Mouse (Mus musculus) liver, postnatal 0 days (tissue): ENCODE measurements around the gene P3h2. TPM values are rescaled to one million over a fixed set of nuclear protein-coding genes. Genes with fewer than 3 reads are reported as not detected.
A peak's percentile ranks its signal among the peaks of the same experiment; 100 is the strongest.

Experiments
- ATAC-seq: fragments of 200-750 bp; cut with Nextera tagmentation; 2 replicates; pipeline ENCODE4 v1.8.0; 2017; ENCODE audit warnings: mild to moderate bottlenecking, moderate library complexity
- DNase-seq: peaks from one replicate; pipeline ENCODE4 v3.0.0-alpha.2; 2016
- H3K27ac ChIP-seq: fragments of 300-500 bp; sonication (generic); 2 replicates; pipeline ENCODE4 v1.5.1; 2014; ENCODE audit warnings: antibody characterized with exemption, moderate library complexity, mild to moderate bottlenecking, low read depth
- H3K27me3 ChIP-seq: fragments of 300-500 bp; sonication (generic); 2 replicates; pipeline ENCODE4 v1.6.1; 2014; ENCODE audit warnings: low read length, control low read depth, mixed read lengths; ENCODE audit not compliant: insufficient read depth
- H3K36me3 ChIP-seq: fragments of 300-500 bp; sonication (generic); replicated peaks from 2 replicates; pipeline ENCODE4 v1.6.1; 2014; ENCODE audit warnings: mild to moderate bottlenecking, control low read depth, low read length, moderate library complexity, mixed read lengths; ENCODE audit not compliant: insufficient read depth
- H3K4me1 ChIP-seq: fragments of 300-500 bp; sonication (generic); 2 replicates; pipeline ENCODE4 v1.6.1; 2014; ENCODE audit warnings: antibody characterized with exemption, mild to moderate bottlenecking, control low read depth; ENCODE audit not compliant: insufficient read depth
- H3K4me2 ChIP-seq: fragments of 300-500 bp; sonication (generic); 2 replicates; pipeline ENCODE4 v1.6.1; 2014; ENCODE audit warnings: low read depth, mild to moderate bottlenecking, low read length, moderate library complexity, mixed read lengths
- H3K4me3 ChIP-seq: fragments of 300-500 bp; sonication (generic); 2 replicates; pipeline ENCODE4 v1.5.1; 2014; ENCODE audit warnings: low read depth, low read length
- H3K9ac ChIP-seq: fragments of 300-500 bp; sonication (generic); replicated peaks from 2 replicates; pipeline ENCODE4 v1.6.1; 2014; ENCODE audit warnings: mild to moderate bottlenecking, moderate library complexity
- H3K9me3 ChIP-seq: fragments of 300-500 bp; sonication (generic); 2 replicates; pipeline ENCODE4 v1.6.1; 2016; ENCODE audit warnings: mild to moderate bottlenecking, control low read depth, low read length, mixed read lengths
- CTCF ChIP-seq: sonication (generic); IDR thresholded peaks from 2 replicates; pipeline ENCODE4 v1.5.1; 2016; ENCODE audit warnings: antibody characterized with exemption, low read depth
- EP300 ChIP-seq: IDR thresholded peaks from 2 replicates; pipeline ENCODE4 v1.6.1; 2016; ENCODE audit warnings: antibody characterized with exemption, low read depth, mild to moderate bottlenecking
- WGBS: fragments of 180-500 bp; shearing (Covaris S2); extraction: QIAGEN DNeasy Blood & Tissue Kit; methylation state at CpG from one replicate; pipeline ENCODE4 v1.1.7; 2014; ENCODE audit not compliant: insufficient replicate concordance; 5-methylcytosine and 5-hydroxymethylcytosine counted together
- polyA plus RNA-seq: library from polyadenylated mRNA; unstranded; fragments of >200 nt; fragmentation: Nextera tagmentation; extraction: Ambion mirVana; gene quantifications from 2 replicates; pipeline ENCODE4 v1.2.1, GENCODE M21; 2015

Gene P3h2
- polyA plus RNA-seq, 1 experiment from 2014 or later, result 0.40 TPM

GRCm38 (mm10) chr16:25979037-25979436 is 126.5 kb downstream of the P3h2 start:
- Histone ChIP-seq H3K4me2 (no peak overlapping the region), H3K27me3 (no peaks in the 10 kb centered on the region), H3K4me1 (no peaks in the 10 kb centered on the region), H3K36me3 (no peaks in the 10 kb centered on the region), H3K9me3 (no peaks in the 10 kb centered on the region), H3K9ac (no peak overlapping the region), H3K4me3 (no peak overlapping the region), H3K27ac (no peak overlapping the region)
- WGBS, result 41% methylated on average over 3 of the region's 3 CpGs
- DNase-seq (no peak), ATAC-seq (no peak)
- no peak for TF ChIP-seq EP300
- TF ChIP-seq CTCF, result no peak

DNA sequence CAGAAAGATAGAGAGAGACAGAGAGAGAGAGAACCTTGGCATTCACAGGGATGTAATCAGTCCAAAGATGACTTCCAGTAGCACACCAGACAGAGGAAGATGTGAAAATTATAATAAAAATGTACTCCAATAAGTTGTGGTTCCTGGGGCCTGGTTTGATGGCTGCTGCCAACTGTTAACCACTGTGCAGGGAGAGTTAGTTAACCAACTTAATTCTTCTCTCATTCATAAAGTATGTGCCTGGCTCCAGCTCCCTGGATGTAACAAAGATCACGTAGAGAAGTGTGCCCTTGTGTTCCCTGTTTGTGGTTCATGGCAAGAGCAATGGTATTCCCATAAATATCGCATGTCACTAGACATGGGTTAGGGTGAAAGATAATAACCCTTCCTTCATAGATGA is 128.4 kb downstream of the P3h2 start:
- TF ChIP-seq EP300, result no peak
- TF ChIP-seq CTCF, result no peak
- Histone ChIP-seq H3K4me3 (no peak overlapping the region), H3K36me3 (no peaks in the 10 kb centered on the region), H3K4me1 (no peaks in the 10 kb centered on the region), H3K4me2 (no peak overlapping the region), H3K9me3 (no peaks in the 10 kb centered on the region), H3K27ac (no peak overlapping the region), H3K27me3 (no peaks in the 10 kb centered on the region), H3K9ac (no peak overlapping the region)
- WGBS, result 79% methylated on average over 2 of the region's 2 CpGs
- ATAC-seq, result no peak
- DNase-seq, result no peak

- Histone ChIP-seq H3K9me3 (no peaks in the 10 kb centered on the region), H3K9ac (no peak overlapping the region), H3K27ac (no peak overlapping the region), H3K36me3 (no peaks in the 10 kb centered on the region), H3K27me3 (no peaks in the 10 kb centered on the region), H3K4me2 (no peak overlapping the region), H3K4me1 (no peaks in the 10 kb centered on the region), H3K4me3 (no peak overlapping the region)
- 65% methylated on average over 7 of the region's 7 CpGs for WGBS
- TF ChIP-seq CTCF (no peak), EP300 (no peak)
- no peak for DNase-seq
- no peak for ATAC-seq
Observed at GRCm38 (mm10) chr16:25971285-25971684, 134.3 kb downstream of the P3h2 start.

DNA sequence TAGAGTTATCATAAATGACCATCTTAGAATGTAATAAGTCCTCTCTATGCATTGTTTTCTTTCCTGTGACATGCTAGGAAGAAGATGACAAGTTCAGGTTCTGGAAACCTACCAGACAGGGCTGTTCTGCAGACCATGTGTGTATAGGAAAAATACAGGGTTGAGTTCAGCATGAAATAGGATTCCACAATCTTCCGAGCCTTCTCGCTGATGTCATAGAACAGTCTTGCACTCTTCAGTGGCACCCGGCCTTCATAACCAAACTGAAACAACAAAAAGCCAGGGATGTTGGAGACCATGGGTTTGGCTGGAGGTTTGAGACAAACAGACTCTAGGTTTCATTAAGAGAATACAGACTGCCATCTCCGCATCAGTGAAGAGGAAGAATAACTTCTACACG is 134.9 kb downstream of the P3h2 start:
- H3K4me1 ChIP-seq, result no peaks in the 10 kb centered on the region
- H3K9me3 ChIP-seq, result no peaks in the 10 kb centered on the region
- 81% methylated on average over 5 of the region's 5 CpGs for WGBS
- H3K4me2 ChIP-seq, result no peak overlapping the region
- no peak for ATAC-seq
- no peak overlapping the region for H3K9ac ChIP-seq
- no peaks in the 10 kb centered on the region for H3K27me3 ChIP-seq
- no peak overlapping the region for H3K4me3 ChIP-seq
- no peak overlapping the region for H3K27ac ChIP-seq
- TF ChIP-seq EP300 (no peak), CTCF (no peak)
- DNase-seq, result no peak
- H3K36me3 ChIP-seq, result no peaks in the 10 kb centered on the region

DNA sequence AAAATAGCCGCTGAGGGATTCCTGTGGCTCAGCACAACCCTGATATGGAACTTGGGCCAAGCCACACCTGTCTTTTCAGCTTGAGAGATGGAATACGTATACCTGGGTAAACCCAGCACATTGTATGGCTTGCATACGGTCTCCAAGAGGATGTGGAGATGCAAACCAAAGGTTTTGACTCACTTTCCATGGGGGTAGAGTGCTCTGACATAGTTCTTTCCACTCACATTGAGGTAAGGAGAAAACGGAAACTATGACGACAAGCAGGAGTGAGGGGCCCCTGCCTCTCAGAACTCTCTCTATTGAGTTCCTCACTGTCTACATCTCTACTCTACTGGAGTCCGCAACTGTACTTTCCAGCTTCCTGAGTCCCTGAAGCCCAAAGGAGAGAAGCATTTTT is 135.4 kb downstream of the P3h2 start:
- ATAC-seq (no peak), DNase-seq (no peak)
- 71% methylated on average over 6 of the region's 6 CpGs for WGBS
- Histone ChIP-seq H3K36me3 (no peaks in the 10 kb centered on the region), H3K9ac (no peak overlapping the region), H3K4me1 (no peaks in the 10 kb centered on the region), H3K27me3 (no peaks in the 10 kb centered on the region), H3K9me3 (no peaks in the 10 kb centered on the region), H3K27ac (no peak overlapping the region), H3K4me2 (no peak overlapping the region), H3K4me3 (no peak overlapping the region)
- TF ChIP-seq CTCF, result no peak
- TF ChIP-seq EP300, result no peak

GRCm38 (mm10) chr16:25967297-25967696 is 138.3 kb downstream of the P3h2 start:
- no peaks in the 10 kb centered on the region for H3K27me3 ChIP-seq
- H3K4me3 ChIP-seq, result no peak overlapping the region
- no peaks in the 10 kb centered on the region for H3K9me3 ChIP-seq
- H3K4me2 ChIP-seq, result no peak overlapping the region
- TF ChIP-seq CTCF (peak; percentile 87), EP300 (no peak)
- WGBS, result 18% methylated on average over 3 of the region's 3 CpGs
- H3K27ac ChIP-seq, result no peak overlapping the region
- DNase-seq (peak; percentile 58), ATAC-seq (no peak)
- no peaks in the 10 kb centered on the region for H3K36me3 ChIP-seq
- H3K4me1 ChIP-seq, result no peaks in the 10 kb centered on the region
- no peak overlapping the region for H3K9ac ChIP-seq

DNA sequence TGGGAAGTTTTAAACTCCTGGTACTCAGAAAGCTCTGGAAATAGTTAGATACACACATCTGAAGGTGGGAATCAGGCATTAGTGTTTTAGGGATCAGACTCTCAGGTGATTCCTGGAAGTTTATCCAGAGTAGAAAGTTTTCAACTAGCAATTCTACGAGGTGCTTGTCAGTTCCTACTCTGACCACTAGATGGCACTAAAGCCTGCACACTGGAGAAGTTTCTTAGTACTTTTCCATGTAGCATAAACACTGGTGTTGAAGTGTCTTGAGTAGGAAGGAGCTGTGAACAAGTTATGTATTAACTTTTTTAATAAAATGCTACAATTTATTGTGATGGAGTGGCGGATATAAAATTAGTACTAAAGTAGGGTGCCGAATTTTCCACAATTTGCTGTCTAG is 141.7 kb downstream of the P3h2 start:
- Histone ChIP-seq H3K4me3 (no peak overlapping the region), H3K27me3 (no peaks in the 10 kb centered on the region), H3K27ac (no peak overlapping the region), H3K4me2 (no peak overlapping the region), H3K9me3 (no peaks in the 10 kb centered on the region), H3K9ac (no peak overlapping the region), H3K4me1 (no peaks in the 10 kb centered on the region), H3K36me3 (no peaks in the 10 kb centered on the region)
- TF ChIP-seq CTCF (peak; percentile 89), EP300 (no peak)
- no peak for ATAC-seq
- DNase-seq, result peak; percentile 36
- 22% methylated on average over 3 of the region's 3 CpGs for WGBS
